Mouse (Mus musculus): ENCODE results near the gene Dcaf12. TPM values are rescaled to one million over a fixed set of nuclear protein-coding genes. Genes with fewer than 3 reads are reported as not detected.

The Dcaf12 gene
- polyA plus RNA-seq (2017; shearing (Covaris generic)) = 64.0 TPM

DNA sequence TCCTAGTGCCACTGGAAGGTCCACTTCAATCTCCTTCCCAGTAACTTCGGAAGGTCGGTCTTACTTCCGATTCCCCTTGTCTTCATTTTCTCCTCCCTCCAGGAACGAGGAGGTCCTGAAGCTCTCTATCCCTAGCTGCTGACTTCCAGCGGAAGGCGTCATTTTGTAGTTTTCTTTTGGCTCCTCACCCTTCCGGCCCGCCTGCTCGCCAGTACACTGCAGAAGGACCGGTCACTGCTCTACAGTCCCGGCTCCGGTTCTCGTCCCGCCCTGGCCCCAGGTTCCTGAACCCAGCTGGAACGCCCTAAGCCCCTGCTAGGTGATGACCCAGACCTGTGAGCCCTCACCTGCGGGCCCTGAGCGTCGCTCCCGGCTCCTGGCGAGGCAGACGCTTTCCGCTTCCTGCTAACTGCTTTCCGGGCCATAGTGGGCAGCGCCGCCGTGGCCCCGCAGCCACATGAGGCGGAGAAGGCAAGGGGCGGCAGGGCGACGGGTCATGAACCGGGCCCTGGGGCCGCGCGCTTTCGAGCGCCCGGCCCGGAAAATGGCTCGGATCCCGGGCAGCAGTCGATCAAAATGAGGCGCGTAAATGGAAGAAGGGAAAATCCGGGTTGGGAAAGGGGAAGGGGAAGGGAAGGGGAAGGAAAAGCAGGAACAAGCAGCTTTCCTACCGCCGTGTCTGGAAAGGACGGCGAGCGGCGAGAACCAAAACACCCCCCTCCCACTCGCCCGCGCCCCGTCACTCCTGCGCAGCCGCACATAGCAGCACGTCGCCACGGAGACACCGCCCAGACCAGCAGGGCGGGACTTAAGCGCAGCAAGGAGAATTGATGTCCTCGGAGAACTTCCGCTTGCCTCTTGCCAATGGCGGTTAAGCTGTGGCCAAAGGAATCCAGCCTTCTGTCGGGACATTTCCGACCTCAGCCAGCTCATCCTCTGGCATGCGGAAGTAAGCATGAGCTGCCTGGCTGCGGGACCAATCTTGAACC, at the start of gene Dcaf12:
TSS of gene Dcaf12 (minus strand) at position 749 of the 989 bp plus-strand sequence.

DNA sequence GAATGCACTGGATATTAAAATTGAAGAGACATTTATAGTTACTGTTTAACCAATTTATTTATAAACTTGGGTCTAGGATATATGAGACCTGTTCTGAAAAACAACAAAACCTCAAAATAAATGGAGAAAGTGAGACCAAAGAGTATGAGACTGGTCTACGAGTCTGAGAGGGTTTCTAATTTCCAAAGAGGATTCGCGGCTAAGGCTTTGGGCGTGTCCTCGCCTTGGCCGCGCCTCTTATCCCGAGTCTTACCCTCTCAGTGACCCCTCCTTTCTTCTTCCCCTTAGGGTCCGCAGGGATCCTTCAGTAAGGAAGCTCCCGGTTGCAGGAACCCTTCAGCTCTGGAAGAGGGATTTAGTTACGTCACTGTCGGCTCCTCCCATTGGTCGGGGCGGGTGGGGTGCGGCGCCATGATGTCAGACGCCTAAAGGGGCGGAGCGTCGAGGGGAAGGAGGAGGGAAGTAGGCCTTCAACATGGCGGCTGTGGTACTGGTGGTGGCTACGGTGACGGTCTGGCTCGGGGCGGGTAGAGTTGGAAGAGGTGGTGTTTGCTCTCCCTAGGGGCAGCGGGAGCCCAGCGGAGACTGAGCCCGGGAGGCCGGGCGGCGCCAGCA, 34.0 kb upstream of the Dcaf12 start, which contains the start of gene Ubap1:
TSS of gene Ubap1 (plus strand) at position 413 of the 615 bp plus-strand sequence.

DNA sequence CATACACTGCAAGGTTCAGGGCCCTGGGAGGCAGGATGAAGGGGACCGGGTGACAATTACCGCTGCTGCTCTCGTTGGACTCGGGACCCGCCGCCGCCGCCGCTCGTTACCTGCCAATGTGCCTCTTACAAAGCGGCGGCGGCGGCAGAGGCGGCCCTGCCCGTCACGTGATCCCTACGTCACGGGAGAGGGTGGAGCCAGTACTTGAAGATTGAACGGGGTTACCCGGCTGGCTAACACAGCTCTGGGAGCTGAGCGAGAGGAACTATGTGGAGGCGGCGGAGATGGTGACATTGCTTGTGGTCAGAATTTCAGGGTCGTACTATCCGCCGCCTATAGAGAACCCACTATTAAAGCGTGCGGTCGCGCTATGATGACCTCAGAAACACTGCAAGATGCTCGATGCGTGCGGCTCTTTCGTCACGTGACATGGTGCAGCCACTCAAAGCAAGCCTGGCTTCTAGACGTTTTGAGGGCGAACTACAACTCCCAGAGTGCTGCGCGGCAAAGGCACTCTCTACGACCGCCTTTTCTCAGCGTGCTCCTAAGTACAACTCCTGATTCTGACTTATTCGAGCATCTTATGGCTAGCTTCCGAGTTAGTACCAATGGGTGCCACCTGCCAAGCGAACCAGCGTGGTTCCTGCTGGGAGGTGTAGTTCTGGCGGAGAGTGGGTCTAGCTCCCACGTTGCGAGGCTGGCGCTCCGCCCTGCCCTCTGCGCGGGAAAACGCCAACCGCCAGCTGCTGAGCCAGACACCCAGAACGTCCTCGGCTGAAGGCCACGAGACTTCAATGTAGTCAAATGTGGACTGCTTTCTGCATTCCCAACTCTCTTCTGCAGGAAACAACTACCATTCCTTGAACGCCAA, 39.5 kb downstream of the Dcaf12 start, which contains the start of gene Ubap2:
TSS of gene Ubap2 (minus strand) at position 165 of the 871 bp plus-strand sequence.

Other genes starting within 250 kb of the Dcaf12 start
- 14.7 TPM for gene Aqp3, start 216.7 kb downstream of the Dcaf12 start, polyA plus RNA-seq (2017; shearing (Covaris generic))
- gene Nol6, start 190.4 kb downstream of the Dcaf12 start, polyA plus RNA-seq (2017; shearing (Covaris generic)) = 53.1 TPM
- 158 TPM for gene Ube2r2, start 179.1 kb downstream of the Dcaf12 start, polyA plus RNA-seq (2017; shearing (Covaris generic))
- gene Ubap2, start 39.7 kb downstream of the Dcaf12 start, polyA plus RNA-seq (2017; shearing (Covaris generic)) = 57.5 TPM
- gene Ubap1, start 34.1 kb upstream of the Dcaf12 start, polyA plus RNA-seq (2017; shearing (Covaris generic)) = 74.4 TPM
- gene Kif24, start 150.0 kb upstream of the Dcaf12 start, polyA plus RNA-seq (2017; shearing (Covaris generic)) = 1.0 TPM
- 17.3 TPM for gene Nudt2, start 150.3 kb upstream of the Dcaf12 start, polyA plus RNA-seq (2017; shearing (Covaris generic))
- not detected for gene AI464131, start 188.2 kb upstream of the Dcaf12 start, polyA plus RNA-seq (2017; shearing (Covaris generic))
- not detected for gene 1110017D15Rik, start 202.4 kb upstream of the Dcaf12 start, polyA plus RNA-seq (2017; shearing (Covaris generic))

Data from CD4-positive, CD25-positive, alpha-beta regulatory T cell (primary cell).